Comparison of ENCODE assay signal across 8 mouse cellular contexts in the genomic region with DNA sequence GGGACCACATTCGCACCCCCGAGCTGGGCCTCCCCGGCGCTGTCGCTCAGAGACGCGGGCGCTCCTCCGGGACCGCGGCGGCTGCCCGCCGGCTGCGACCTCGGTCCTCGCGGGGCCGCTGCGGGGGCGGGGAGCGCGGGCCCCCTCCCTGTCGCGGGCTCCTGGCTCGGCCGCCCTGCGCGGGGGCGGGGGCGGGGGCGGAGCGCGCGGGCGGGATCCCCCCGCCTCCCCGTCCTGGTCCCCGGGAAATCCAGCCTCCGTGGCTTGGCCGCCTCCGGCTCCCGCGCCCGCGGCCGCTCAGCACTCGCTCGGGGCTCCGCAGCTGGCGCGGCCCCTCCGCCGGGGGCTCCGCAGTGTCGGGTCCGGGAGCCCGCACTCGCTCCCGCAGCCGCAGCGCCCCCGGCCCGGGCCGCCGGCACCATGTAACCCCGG. TPM values are rescaled to one million over a fixed set of nuclear protein-coding genes. Genes with fewer than 3 reads are reported as not detected.
DNase-seq lines count a peak whose midpoint lies in the region; ATAC-seq and TF ChIP-seq lines count a peak whose summit lies in the region.

Gene Dlgap3 (plus strand): TSS at position 291 of the 432 bp plus-strand sequence.

- H3K4me2 ChIP-seq in forebrain, embryonic 16.5 days (ENCODE audit: low read length), result peak within 1 kb of the TSS; percentile 95
- H3K4me2 ChIP-seq in kidney, postnatal 0 days (ENCODE audit: low read length), result peak within 1 kb of the TSS; percentile 100
- peak within 1 kb of the TSS; percentile 77 for H3K4me2 ChIP-seq in liver, postnatal 0 days (ENCODE audit: low read depth, low read length)

- H3K4me1 ChIP-seq in megakaryocyte, embryonic 14.5 days, result peaks cover 19% of the 10 kb centered on the region
- H3K4me1 ChIP-seq in forebrain, embryonic 16.5 days (replicated peaks; ENCODE audit: control insufficient read depth, insufficient read depth, low read length), result peaks cover 41% of the 10 kb centered on the region
- H3K4me1 ChIP-seq in kidney, postnatal 0 days (replicated peaks; ENCODE audit: insufficient read depth, low read length), result peaks cover 11% of the 10 kb centered on the region
- H3K4me1 ChIP-seq in liver, postnatal 0 days (ENCODE audit: insufficient read depth), result peaks cover 9% of the 10 kb centered on the region

- 0 out of 2 replicates have a peak, but pooled peaks cover 3% of the 10 kb centered on the region for H3K9me3 ChIP-seq in megakaryocyte, embryonic 14.5 days
- H3K9me3 ChIP-seq in forebrain, embryonic 16.5 days (ENCODE audit: control insufficient read depth, low read length), result no peaks in the 10 kb centered on the region
- no peaks in the 10 kb centered on the region for H3K9me3 ChIP-seq in kidney, postnatal 0 days (replicated peaks; ENCODE audit: low read length)
- no peaks in the 10 kb centered on the region for H3K9me3 ChIP-seq in liver, postnatal 0 days (ENCODE audit: low read length)

- H3K27ac ChIP-seq in forebrain, embryonic 16.5 days (ENCODE audit: low read length), result peak within 1 kb of the TSS; percentile 51
- no peak within 1 kb of the TSS for H3K27ac ChIP-seq in kidney, postnatal 0 days
- no peak within 1 kb of the TSS for H3K27ac ChIP-seq in liver, postnatal 0 days (ENCODE audit: low read depth)

- no peaks in the 10 kb centered on the region for H3K36me3 ChIP-seq in megakaryocyte, embryonic 14.5 days (replicated peaks; ENCODE audit: low read length)
- no peaks in the 10 kb centered on the region for H3K36me3 ChIP-seq in forebrain, embryonic 16.5 days (ENCODE audit: control insufficient read depth, insufficient read depth)
- no peaks in the 10 kb centered on the region for H3K36me3 ChIP-seq in kidney, postnatal 0 days (ENCODE audit: insufficient read depth, low read length)
- no peaks in the 10 kb centered on the region for H3K36me3 ChIP-seq in liver, postnatal 0 days (replicated peaks; ENCODE audit: insufficient read depth, low read length)

- H3K9ac ChIP-seq in forebrain, embryonic 16.5 days (replicated peaks; ENCODE audit: low read depth, low read length), result peak within 1 kb of the TSS; percentile 81
- H3K9ac ChIP-seq in kidney, postnatal 0 days (ENCODE audit: low read depth, low read length), result peak within 1 kb of the TSS; percentile 46
- H3K9ac ChIP-seq in liver, postnatal 0 days (replicated peaks), result no peak within 1 kb of the TSS

- peak; percentile 64 for DNase-seq in brain, embryonic 14.5 days (ENCODE audit: low read depth)
- peak; percentile 28 for DNase-seq in kidney, postnatal 0 days (ENCODE audit: low spot score)
- DNase-seq in liver, postnatal 0 days, result peak; percentile 27
- peak; percentile 64 for DNase-seq in retina, postnatal 7 days (ENCODE audit: low read depth, low spot score)
- DNase-seq in spleen, postnatal 36 days (ENCODE audit: low spot score in 2 of 2), result no peak

- TF ChIP-seq CTCF in brain, embryonic 14.5 days (IDR thresholded peaks at IDR 0.05; ENCODE audit: borderline replicate concordance, extremely low read depth, insufficient read depth, insufficient read length), result no peak
- no peak for TF ChIP-seq CTCF in kidney, postnatal 0 days (IDR thresholded peaks at IDR 0.05; ENCODE audit: low read depth)
- TF ChIP-seq CTCF in liver, postnatal 0 days (IDR thresholded peaks at IDR 0.05; ENCODE audit: low read depth), result no peak

- peak within 1 kb of the TSS; percentile 86 for H3K4me3 ChIP-seq in megakaryocyte, embryonic 14.5 days (replicated peaks)
- peak within 1 kb of the TSS; percentile 78 for H3K4me3 ChIP-seq in forebrain, embryonic 16.5 days (replicated peaks; ENCODE audit: low read length)
- H3K4me3 ChIP-seq in kidney, postnatal 0 days (replicated peaks; ENCODE audit: low read depth, low read length), result peak within 1 kb of the TSS; percentile 67
- H3K4me3 ChIP-seq in liver, postnatal 0 days (ENCODE audit: low read depth, low read length), result peak within 1 kb of the TSS; percentile 54

- WGBS in forebrain, embryonic 16.5 days, result under 1% methylated on average over 63 of the region's 67 CpGs
- under 1% methylated on average over 40 of the region's 67 CpGs for WGBS in kidney, postnatal 0 days
- 1% methylated on average over 27 of the region's 67 CpGs for WGBS in liver, postnatal 0 days (ENCODE audit: insufficient replicate concordance)

- ATAC-seq in megakaryocyte, adult 5-6 weeks (ENCODE audit: poor library complexity, severe bottlenecking), result no peak
- peak; percentile 62 for ATAC-seq in forebrain, embryonic 16.5 days
- ATAC-seq in kidney, postnatal 0 days (replicated peaks; ENCODE audit: low FRiP score, low read depth), result peak; percentile 27; the same call in 1 of the 2 replicates
- ATAC-seq in liver, postnatal 0 days, result peak; percentile 50

- peaks cover 74% of the 10 kb centered on the region for H3K27me3 ChIP-seq in megakaryocyte, embryonic 14.5 days (replicated peaks)
- no peaks in the 10 kb centered on the region; the same call in 1 of the 2 replicates for H3K27me3 ChIP-seq in forebrain, embryonic 16.5 days (replicated peaks; ENCODE audit: control insufficient read depth, insufficient read depth, low read length)
- peaks cover 33% of the 10 kb centered on the region for H3K27me3 ChIP-seq in kidney, postnatal 0 days (ENCODE audit: insufficient read depth, low read length)
- H3K27me3 ChIP-seq in liver, postnatal 0 days (ENCODE audit: insufficient read depth, low read length), result peaks cover 37% of the 10 kb centered on the region

- TF ChIP-seq EP300 in liver, postnatal 0 days (IDR thresholded peaks at IDR 0.05; ENCODE audit: low read depth), result no peak

- TF ChIP-seq POLR2A in brain, embryonic 14.5 days (IDR thresholded peaks at IDR 0.05; ENCODE audit: borderline replicate concordance, extremely low read depth, insufficient read depth, insufficient read length, poor library complexity, severe bottlenecking), result no peak

RNA-seq across cellular contexts. Expression of gene Dlgap3, which starts in this region (rescaled TPM):
- polyA plus RNA-seq in megakaryocyte, embryonic 14.5 days (2012; ENCODE audit: insufficient read depth, low replicate concordance), result 0.07 and 2.0 TPM in 2 replicates
- not detected in 2 replicates for total RNA-seq in megakaryocyte, adult 5-6 weeks (2015)
- total RNA-seq in megakaryocyte, adult 5-6 weeks (2017), result not detected in 2 replicates
- 27.0 and 42.7 TPM in 2 replicates for polyA plus RNA-seq in brain, embryonic 14.5 days (2012; rRNA removed)
- polyA plus RNA-seq in forebrain, embryonic 16.5 days (2015; fragmentation: Nextera tagmentation; extraction: Ambion mirVana), result 7.7 and 8.3 TPM in 2 replicates
- 0.24 and 0.37 TPM in 2 replicates for polyA plus RNA-seq in kidney, postnatal 0 days (2015; fragmentation: Nextera tagmentation; extraction: Ambion mirVana)
- 0.05 and 0.07 TPM in 2 replicates for polyA plus RNA-seq in liver, postnatal 0 days (2015; fragmentation: Nextera tagmentation; extraction: Ambion mirVana)

Comparison
In these comparisons a context has a peak if more than half of its experiments do, and no peak if none do; other contexts are left out.
1. Peak in DNase-seq, ATAC-seq, H3K4me3 ChIP-seq, H3K9ac ChIP-seq and H3K4me2 ChIP-seq in kidney, postnatal 0 days; RNA of the gene not detected or under 1 TPM.
2. Peak in DNase-seq, ATAC-seq, H3K4me3 ChIP-seq and H3K4me2 ChIP-seq in liver, postnatal 0 days; RNA of the gene not detected or under 1 TPM.
3. DNase-seq: peak in brain, embryonic 14.5 days (single experiment) and retina, postnatal 7 days (single experiment); none in spleen, postnatal 36 days (0 of 2).
4. Peak in every context shown above with its lines, with median percentiles within 50 percentile points of each other: H3K4me3 ChIP-seq and H3K4me2 ChIP-seq.